Mouse (Mus musculus): ENCODE measurements around the gene Dtd1.

GRCm38 (mm10) chr2:144763706-144764105 lies 164.0 kb downstream of the Dtd1 start:
- TF ChIP-seq GATA1 (IDR thresholded peaks at IDR 0.05; ENCODE audit: borderline replicate concordance, low read length) (no peak), FLI1 (IDR thresholded peaks at IDR 0.05; ENCODE audit: low read length) (no peak)
